16 mouse cellular contexts compared by ENCODE assay signal in genomic region chr17:83315476-83315875, GRCm38 (mm10). TPM values are rescaled to one million over a fixed set of nuclear protein-coding genes. Genes with fewer than 3 reads are reported as not detected.
A peak's percentile ranks its signal among the peaks of the same experiment; 100 is the strongest.
DNase-seq lines count a peak whose midpoint lies in the region; ATAC-seq and TF ChIP-seq lines count a peak whose summit lies in the region.
"Had no signal": no experiment of that assay in that cellular context is flagged by ENCODE, and none has a peak within 500 bp of the region (broad histone marks: within the 10 kb centered on the region; RNA-seq: fewer than 3 reads in every experiment).

No protein-coding gene starts in this region.

- no peak overlapping the region for H3K4me2 ChIP-seq in intestine, embryonic 16.5 days (ENCODE audit: low read depth, low read length)
- no peak overlapping the region for H3K4me2 ChIP-seq in intestine, embryonic 15.5 days (replicated peaks)
- H3K4me2 ChIP-seq in lung, embryonic 14.5 days = no peak overlapping the region
- H3K4me2 ChIP-seq: embryonic facial prominence, embryonic 12.5 days; limb, embryonic 13.5 days; midbrain, embryonic 13.5 days had no signal

- no peaks in the 10 kb centered on the region for H3K9me3 ChIP-seq in intestine, embryonic 16.5 days (ENCODE audit: control insufficient read depth, low read length)
- H3K9me3 ChIP-seq in intestine, embryonic 15.5 days = no peaks in the 10 kb centered on the region
- no peaks in the 10 kb centered on the region for H3K9me3 ChIP-seq in lung, embryonic 14.5 days (ENCODE audit: low read depth, low read length)
- H3K9me3 ChIP-seq: midbrain, embryonic 13.5 days had no signal

- 51% methylated on average over 4 of the region's 4 CpGs for WGBS in intestine, embryonic 16.5 days
- 39% methylated on average over 4 of the region's 4 CpGs for WGBS in intestine, embryonic 15.5 days
- WGBS in lung, embryonic 14.5 days = 42% methylated on average over 4 of the region's 4 CpGs
- 32% methylated on average over 4 of the region's 4 CpGs for WGBS in lung, adult 2 months
- 35% methylated on average over 4 of the region's 4 CpGs for WGBS in macrophage (ENCODE audit: missing documents)

- TF ChIP-seq CTCF in lung, embryonic 14.5 days (IDR thresholded peaks at IDR 0.05; ENCODE audit: low read depth) = no peak
- no peak for TF ChIP-seq CTCF in lung, adult 2 months (IDR thresholded peaks at IDR 0.05; ENCODE audit: insufficient read depth, low read length)

- H3K4me3 ChIP-seq in intestine, embryonic 16.5 days (ENCODE audit: low read length) = no peak overlapping the region
- no peak overlapping the region for H3K4me3 ChIP-seq in intestine, embryonic 15.5 days (replicated peaks)
- no peak overlapping the region for H3K4me3 ChIP-seq in lung, embryonic 14.5 days (ENCODE audit: low read depth, low read length)
- no peak overlapping the region for H3K4me3 ChIP-seq in lung, adult 2 months (replicated peaks; ENCODE audit: extremely low read depth, low read depth, low read length)
- no peak overlapping the region for H3K4me3 ChIP-seq in macrophage (ENCODE audit: inconsistent target)
- H3K4me3 ChIP-seq: embryonic facial prominence, embryonic 12.5 days; limb, embryonic 13.5 days; midbrain, embryonic 13.5 days; myocyte had no signal

- peaks cover 18% of the 10 kb centered on the region for H3K4me1 ChIP-seq in intestine, embryonic 16.5 days (ENCODE audit: control insufficient read depth, insufficient read depth, low read length)
- peaks cover 19% of the 10 kb centered on the region for H3K4me1 ChIP-seq in intestine, embryonic 15.5 days (replicated peaks)
- H3K4me1 ChIP-seq in lung, embryonic 14.5 days (ENCODE audit: insufficient read depth) = peaks cover 23% of the 10 kb centered on the region
- peaks cover 5% of the 10 kb centered on the region for H3K4me1 ChIP-seq in lung, adult 2 months (ENCODE audit: control insufficient read depth, insufficient read depth, low read length)

- no peak for ATAC-seq in CD4-positive, CD25-positive, alpha-beta regulatory T cell, adult 4 months
- no peak for ATAC-seq in intestine, embryonic 16.5 days
- ATAC-seq in intestine, embryonic 15.5 days = no peak
- ATAC-seq in lung, embryonic 14.5 days (ENCODE audit: insufficient read depth) = no peak
- ATAC-seq: midbrain, embryonic 13.5 days had no signal

- no peaks in the 10 kb centered on the region for H3K79me2 ChIP-seq in macrophage (ENCODE audit: inconsistent target)

- peak; percentile 23 for DNase-seq in CD4-positive, CD25-positive, alpha-beta regulatory T cell, adult 2 months (ENCODE audit: low read depth, low spot score)
- peak; percentile 45 for DNase-seq in lung, embryonic 14.5 days
- no peak for DNase-seq in lung, adult 2 months
- no peak for DNase-seq in right cerebral cortex, postnatal 36 days (ENCODE audit: low spot score in 2 of 2)
- DNase-seq: cerebellum, adult 11-12 months; lung, postnatal 14 days; right cerebral cortex, adult 18-20 months; thymus, postnatal 36 days had no signal

- H3K27me3 ChIP-seq in intestine, embryonic 16.5 days (replicated peaks; ENCODE audit: control insufficient read depth, insufficient read depth, low read length) = no peaks in the 10 kb centered on the region
- H3K27me3 ChIP-seq in intestine, embryonic 15.5 days (replicated peaks) = no peaks in the 10 kb centered on the region
- no peaks in the 10 kb centered on the region for H3K27me3 ChIP-seq in lung, embryonic 14.5 days (ENCODE audit: insufficient read depth, low read length)
- H3K27me3 ChIP-seq: embryonic facial prominence, embryonic 12.5 days; limb, embryonic 13.5 days had no signal

- H3K36me3 ChIP-seq in intestine, embryonic 16.5 days (ENCODE audit: control insufficient read depth, insufficient read depth, low read length) = no peaks in the 10 kb centered on the region
- no peaks in the 10 kb centered on the region for H3K36me3 ChIP-seq in intestine, embryonic 15.5 days
- no peaks in the 10 kb centered on the region for H3K36me3 ChIP-seq in lung, embryonic 14.5 days (ENCODE audit: insufficient read depth)
- H3K36me3 ChIP-seq in macrophage (ENCODE audit: inconsistent target) = no peaks in the 10 kb centered on the region
- H3K36me3 ChIP-seq: embryonic facial prominence, embryonic 12.5 days; limb, embryonic 13.5 days; midbrain, embryonic 13.5 days had no signal

- H3K9ac ChIP-seq in intestine, embryonic 16.5 days (ENCODE audit: low read depth, low read length) = no peak overlapping the region
- H3K9ac ChIP-seq in intestine, embryonic 15.5 days = no peak overlapping the region
- H3K9ac ChIP-seq in lung, embryonic 14.5 days = no peak overlapping the region
- H3K9ac ChIP-seq: embryonic facial prominence, embryonic 12.5 days; limb, embryonic 13.5 days; midbrain, embryonic 13.5 days had no signal

- peak overlapping the region; percentile 62 for H3K27ac ChIP-seq in intestine, embryonic 16.5 days (ENCODE audit: low read length)
- H3K27ac ChIP-seq in intestine, embryonic 15.5 days = no peak overlapping the region
- H3K27ac ChIP-seq in lung, embryonic 14.5 days (ENCODE audit: low read depth) = no peak overlapping the region
- H3K27ac ChIP-seq in macrophage = 0 out of 2 replicates have a peak overlapping the region, but pooled peaks have one; percentile 8
- H3K27ac ChIP-seq: embryonic facial prominence, embryonic 12.5 days; limb, embryonic 13.5 days; midbrain, embryonic 13.5 days had no signal

- no peak for TF ChIP-seq POLR2A in lung, adult 2 months (IDR thresholded peaks at IDR 0.05; ENCODE audit: borderline replicate concordance, extremely low read depth, low read depth, low read length)

RNA-seq across cellular contexts. Expression of gene Eml4, which starts 35.3 kb away (rescaled TPM):
- 10 to 100 TPM; 15.6 to 15.8 TPM for polyA plus RNA-seq in CD4-positive, CD25-positive, alpha-beta regulatory T cell, adult 4 months (2017; shearing (Covaris generic))
- polyA plus RNA-seq in intestine, embryonic 16.5 days (2015; fragmentation: Nextera tagmentation; extraction: Ambion mirVana) = 26.3 and 28.8 TPM in 2 replicates
- 34.5 and 37.0 TPM in 2 replicates for polyA plus RNA-seq in intestine, embryonic 15.5 days (2015; fragmentation: Nextera tagmentation; extraction: Ambion mirVana)
- polyA plus RNA-seq in lung, embryonic 14.5 days (2014; fragmentation: Nextera tagmentation; extraction: Ambion mirVana) = 51.4 and 55.3 TPM in 2 replicates
- 6.9 and 10.6 TPM in 2 replicates for polyA plus RNA-seq in lung, adult 2 months (2012; rRNA removed)
- total RNA-seq in macrophage (2018; cell fraction: chromatin; rRNA removed) = 10 to 100 TPM; 25.9 to 51.5 (median 42.5) TPM
- 10 to 100 TPM in 24 of 26 experiments, 1 to 10 TPM in 2; 9.3 to 18.3 (median 12.9) TPM for total RNA-seq in macrophage (2018; cell fraction: cytosol; rRNA removed)
- total RNA-seq in macrophage (2018; cell fraction: nucleus; rRNA removed) = 10 to 100 TPM; 18.2 to 45.5 (median 30.2) TPM
- polyA plus RNA-seq in macrophage (2018) = 12.7 to 14.7 TPM (median 12.8 TPM) in 3 replicates

Comparison
In these comparisons a context has a peak if more than half of its experiments do, and no peak if none do; other contexts are left out.
1. DNase-seq: peak in CD4-positive, CD25-positive, alpha-beta regulatory T cell, adult 2 months (single experiment) and lung, embryonic 14.5 days (single experiment); none in lung, adult 2 months (single experiment) and right cerebral cortex, postnatal 36 days (0 of 2).
2. H3K27ac ChIP-seq: peak in intestine, embryonic 16.5 days (single experiment) and macrophage (single experiment); none in intestine, embryonic 15.5 days (single experiment) and lung, embryonic 14.5 days (single experiment).